Mouse (Mus musculus) spleen, adult 2 months (tissue): Measurements from ENCODE around the gene Efna5.

Source experiments
- CTCF ChIP-seq: fragments of 200-500 bp; IDR thresholded peaks from 2 replicates; pipeline ENCODE4 v1.5.1; 2011; ENCODE audit warnings: mild to moderate bottlenecking, inconsistent platforms; ENCODE audit not compliant: insufficient read depth, insufficient read length, insufficient replicate concordance; ENCODE audit errors: extremely low read depth
- POLR2A ChIP-seq: fragments of 200-500 bp; IDR thresholded peaks from 2 replicates; pipeline ENCODE4 v1.6.1; 2011; ENCODE audit warnings: low read depth, low read length, inconsistent platforms

- TF ChIP-seq POLR2A: no peak
- TF ChIP-seq CTCF: no peak
These were observed 67.7 kb downstream of the Efna5 start for GRCm38 (mm10) chr17:62813461-62813860.
